Mouse (Mus musculus): ENCODE data around the gene Hmgcs1. TPM values are rescaled to one million over a fixed set of nuclear protein-coding genes. Genes with fewer than 3 reads are reported as not detected.

Gene Hmgcs1
- polyA plus RNA-seq, 1 experiment from 2014 or later = 69.9 TPM

DNA sequence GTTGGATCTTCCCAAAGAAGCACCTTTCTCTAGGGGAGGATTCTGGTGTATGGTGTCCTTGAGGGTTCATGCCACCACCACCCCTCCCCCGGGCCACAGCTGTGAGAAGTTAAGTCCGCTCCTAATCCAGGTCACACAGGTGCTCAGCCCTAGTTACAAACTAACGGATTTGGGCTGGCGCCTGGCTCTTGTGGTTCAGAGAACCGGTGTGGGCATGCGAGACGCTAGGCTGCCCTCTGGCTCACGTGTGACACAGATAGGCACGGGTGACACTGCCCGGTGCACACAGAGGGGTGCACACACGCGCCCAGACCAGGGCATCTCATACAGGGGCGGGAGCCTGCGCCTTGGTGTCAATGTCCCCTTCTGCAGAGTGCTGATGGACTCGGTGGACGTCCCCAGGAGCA lies 65.0 kb downstream of the Hmgcs1 start:
- Histone ChIP-seq H3K36me3 (no peaks in the 10 kb centered on the region), H3K4me3 (peak overlapping the region; percentile 70), H3K27ac (peak overlapping the region; percentile 55), H3K4me2 (peak overlapping the region; percentile 90), H3K4me1 (replicated peaks) (peaks cover 19% of the 10 kb centered on the region), H3K9ac (peak overlapping the region; percentile 57), H3K27me3 (no peaks in the 10 kb centered on the region), H3K9me3 (replicated peaks) (no peaks in the 10 kb centered on the region)
- 0 out of 2 replicates have a peak, but pooled peaks have one; percentile 4 for ATAC-seq (replicated peaks; ENCODE audit: insufficient number of reproducible peaks, insufficient read depth, low FRiP score, low read depth)
- under 1% methylated on average over 16 of the region's 16 CpGs for WGBS

DNA sequence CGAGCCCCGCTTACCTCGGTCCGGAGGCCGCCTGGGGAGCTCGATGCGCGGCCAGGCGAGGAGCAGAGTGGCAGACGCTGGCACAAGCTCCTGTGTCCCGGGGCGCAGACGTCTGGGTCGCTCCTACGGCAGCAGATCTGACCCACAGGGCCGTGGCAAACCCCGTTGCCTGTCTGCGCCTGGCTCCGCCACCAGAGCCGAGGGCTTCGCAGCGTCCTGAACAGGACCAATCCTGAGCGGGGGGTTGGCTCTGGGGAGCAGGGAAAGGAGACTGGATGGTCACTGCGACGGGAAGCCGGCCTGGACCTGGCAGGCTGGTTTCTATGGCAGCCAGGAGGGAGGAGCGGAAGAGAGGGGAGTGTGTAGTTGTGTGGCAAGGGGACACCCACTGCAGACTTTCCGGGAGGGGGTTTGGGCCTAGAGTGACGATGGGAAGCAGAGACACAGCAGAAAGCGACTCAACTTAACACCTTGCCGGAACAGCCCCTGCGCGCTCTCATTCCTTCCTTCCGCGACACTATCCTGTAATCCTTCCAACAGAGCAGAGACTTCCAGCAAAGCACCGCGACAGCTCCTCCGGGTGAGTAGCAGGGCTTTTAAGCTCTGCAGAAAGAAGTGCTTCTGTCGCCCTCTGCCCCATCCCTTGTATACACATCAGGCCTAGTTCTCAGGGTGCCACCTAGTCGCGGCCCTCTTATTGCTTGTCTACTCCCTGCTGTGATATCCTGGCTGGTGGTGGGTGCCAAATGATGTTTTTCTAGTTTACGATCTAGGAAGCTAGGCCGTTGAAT lies 65.7 kb downstream of the Hmgcs1 start, which contains the start of gene Nim1k:
Gene Nim1k, minus strand, starts transcription at position 202 of the 791 bp plus-strand sequence.
- Histone ChIP-seq H3K36me3 (0 out of 2 replicates have a peak, but pooled peaks cover 5% of the 10 kb centered on the region), H3K9me3 (replicated peaks) (no peaks in the 10 kb centered on the region), H3K4me2 (peak within 1 kb of the TSS; percentile 90), H3K9ac (peak within 1 kb of the TSS; percentile 57), H3K4me3 (peak within 1 kb of the TSS; percentile 70), H3K27me3 (no peaks in the 10 kb centered on the region), H3K4me1 (replicated peaks) (peaks cover 19% of the 10 kb centered on the region), H3K27ac (peak within 1 kb of the TSS; percentile 55)
- peak; percentile 94 for ATAC-seq (replicated peaks; ENCODE audit: insufficient number of reproducible peaks, insufficient read depth, low FRiP score, low read depth)
- WGBS = 2% methylated on average over 43 of the region's 43 CpGs

DNA sequence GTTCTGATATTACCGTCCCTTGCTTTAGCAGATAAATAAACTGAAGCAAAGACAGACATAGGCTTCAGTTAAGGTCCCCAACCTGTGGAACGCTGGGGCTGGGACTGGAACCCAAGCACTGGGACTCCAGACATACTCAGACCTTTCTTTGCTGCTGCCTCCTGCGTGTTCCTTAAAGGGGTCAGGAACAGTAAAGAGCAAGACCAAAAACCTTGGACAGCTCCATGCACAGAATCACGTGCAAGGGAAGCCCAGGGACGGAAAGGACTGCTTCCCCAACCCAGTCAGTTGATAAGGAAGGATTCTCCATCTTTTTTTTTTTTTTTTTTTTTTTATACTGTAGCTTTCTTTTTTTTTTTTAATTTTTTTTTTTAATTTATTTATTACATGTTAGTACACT lies 66.7 kb downstream of the Hmgcs1 start:
- Histone ChIP-seq H3K27ac (no peak overlapping the region), H3K4me2 (peak overlapping the region; percentile 90; the same call in 1 of the 2 replicates), H3K36me3 (0 out of 2 replicates have a peak, but pooled peaks cover 13% of the 10 kb centered on the region), H3K9me3 (replicated peaks) (no peaks in the 10 kb centered on the region), H3K27me3 (no peaks in the 10 kb centered on the region), H3K4me1 (replicated peaks) (peaks cover 19% of the 10 kb centered on the region), H3K9ac (no peak overlapping the region), H3K4me3 (no peak overlapping the region)
- WGBS = 29% methylated on average over 5 of the region's 5 CpGs
- no peak for ATAC-seq (replicated peaks; ENCODE audit: insufficient number of reproducible peaks, insufficient read depth, low FRiP score, low read depth)

Other genes with a start within 250 kb of the Hmgcs1 start
- gene 4833420G17Rik, start 227.6 kb upstream of the Hmgcs1 start, polyA plus RNA-seq (2015; fragmentation: Nextera tagmentation; extraction: Ambion mirVana) = 35.3 and 39.7 TPM in 2 replicates
- 1.0 and 1.1 TPM in 2 replicates for gene Tmem267, start 202.3 kb upstream of the Hmgcs1 start, polyA plus RNA-seq (2015; fragmentation: Nextera tagmentation; extraction: Ambion mirVana)
- 0.68 and 1.1 TPM in 2 replicates for gene 3110070M22Rik, start 202.0 kb upstream of the Hmgcs1 start, polyA plus RNA-seq (2015; fragmentation: Nextera tagmentation; extraction: Ambion mirVana)
- gene Ccl28, start 66.6 kb upstream of the Hmgcs1 start, polyA plus RNA-seq (2015; fragmentation: Nextera tagmentation; extraction: Ambion mirVana) = not detected in 2 replicates
- 0.72 and 0.77 TPM in 2 replicates for gene Nim1k, start 65.5 kb downstream of the Hmgcs1 start, polyA plus RNA-seq (2015; fragmentation: Nextera tagmentation; extraction: Ambion mirVana)
- gene Zfp131, start 100.5 kb downstream of the Hmgcs1 start, polyA plus RNA-seq (2015; fragmentation: Nextera tagmentation; extraction: Ambion mirVana) = 21.6 and 22.7 TPM in 2 replicates
- not detected in 2 replicates for gene AF067063, start 139.8 kb downstream of the Hmgcs1 start, polyA plus RNA-seq (2015; fragmentation: Nextera tagmentation; extraction: Ambion mirVana)
- not detected in 2 replicates for gene D13Ertd608e, start 145.6 kb downstream of the Hmgcs1 start, polyA plus RNA-seq (2015; fragmentation: Nextera tagmentation; extraction: Ambion mirVana)
- gene Tcstv1, start 204.4 kb downstream of the Hmgcs1 start, polyA plus RNA-seq (2015; fragmentation: Nextera tagmentation; extraction: Ambion mirVana) = not detected in 2 replicates
- not detected in 2 replicates for gene Gm21761, start 238.9 kb downstream of the Hmgcs1 start, polyA plus RNA-seq (2015; fragmentation: Nextera tagmentation; extraction: Ambion mirVana)

Data from heart, embryonic 15.5 days (tissue).